Mouse (Mus musculus) left cerebral cortex, postnatal 25 days (tissue): Measurements from ENCODE around the gene Atp11a. TPM values are rescaled to one million over a fixed set of nuclear protein-coding genes. Genes with fewer than 3 reads are reported as not detected.

ENCODE experiments used
- DNase-seq, 2 experiments: peaks; one replicate each; pipeline ENCODE4 v3.0.0; 2022; ENCODE audit warnings: low spot score in 2 of 2, mixed read lengths in 1 of 2
- intact Hi-C: fragments of 180-260 bp; cut with DNase I; formaldehyde crosslinking; loops from one replicate; pipeline ENCODE4 v1.15.1; 2025
- total RNA-seq, 2 experiments: library from RNA; stranded (reverse); gene quantifications; 2 replicates each; pipeline ENCODE4 v1.2.3; 2021

Atp11a gene
- total RNA-seq, 2 experiments from 2014 or later: 46.3 to 55.0 TPM

GRCm38 (mm10) chr8:12803121-12803520 lies 46.3 kb downstream of the Atp11a start:
- DNase-seq: peak in 1 of 2 experiments; percentile 19
- intact Hi-C loops: loop anchor here (5.0 kb wide), 1 partner anchor 131 kb away; the partner anchor contains the start of gene Tubgcp3

DNA sequence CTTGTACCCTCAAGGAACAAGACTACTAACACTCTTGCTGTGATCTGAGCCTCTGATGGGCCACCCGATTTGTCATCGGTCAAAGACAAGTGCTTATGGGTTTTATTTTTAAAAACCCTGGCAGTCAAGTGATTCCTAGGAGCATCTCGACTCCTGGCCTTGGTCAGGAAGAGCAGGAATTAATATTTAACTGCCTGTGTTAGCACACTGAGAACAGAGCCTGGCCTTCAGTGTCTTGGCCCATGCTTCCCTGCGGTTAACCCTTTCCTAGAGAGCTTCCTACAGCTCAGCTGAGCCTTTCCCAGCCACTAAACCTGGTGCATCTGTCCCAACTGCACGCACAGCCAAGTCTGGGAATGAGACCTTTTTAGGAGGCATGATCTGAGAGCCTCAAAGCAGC lies 48.1 kb downstream of the Atp11a start:
- intact Hi-C loops: loop anchor here (5.0 kb wide), 1 partner anchor 133 kb away; the partner anchor contains the start of gene Tubgcp3
- DNase-seq: no peak

DNA sequence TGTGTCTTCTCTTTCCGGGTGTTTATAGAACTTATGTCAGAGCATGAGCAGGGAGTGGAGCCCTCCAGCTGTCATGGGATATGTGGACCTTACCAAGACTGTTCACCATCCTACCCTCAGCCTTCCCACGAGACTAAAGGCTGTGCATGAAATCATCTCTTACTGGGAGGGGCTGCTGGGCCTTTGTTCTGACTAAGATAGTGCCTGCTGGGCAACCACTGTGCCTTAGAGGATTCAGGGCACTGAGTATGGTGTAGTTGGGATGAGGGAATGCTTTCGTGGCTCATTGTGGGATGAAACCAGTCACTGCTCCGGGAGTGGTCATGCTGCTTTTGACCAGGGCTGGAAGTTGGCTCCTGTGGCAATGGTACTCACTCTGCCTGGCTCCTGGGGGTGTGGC lies 48.8 kb downstream of the Atp11a start:
- intact Hi-C loops: no loop called here
- no peak for DNase-seq

GRCm38 (mm10) chr8:12808018-12808417 lies 51.2 kb downstream of the Atp11a start:
- DNase-seq: no peak
- intact Hi-C loops: no loop called here

DNA sequence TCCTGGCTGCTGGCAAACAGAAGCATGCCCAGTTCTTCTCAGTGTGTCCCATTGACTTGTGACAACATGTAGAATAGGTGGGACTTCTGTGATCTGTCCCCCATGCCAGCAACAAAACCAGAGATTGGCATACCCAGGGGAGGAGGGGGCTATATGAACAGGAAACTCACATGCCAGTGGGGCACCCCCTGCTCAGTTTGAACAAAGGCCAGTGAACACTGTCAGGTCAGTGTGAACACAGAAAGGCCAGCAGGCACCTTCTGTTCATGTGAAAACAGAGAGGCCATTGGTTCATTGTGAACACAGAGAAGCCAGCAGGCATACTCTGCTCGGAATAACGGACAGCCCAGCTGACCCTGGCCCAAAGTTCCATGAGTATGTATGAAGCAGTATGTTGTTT lies 52.7 kb downstream of the Atp11a start:
- DNase-seq: no peak
- intact Hi-C loops: no loop called here

GRCm38 (mm10) chr8:12811231-12811630 lies 54.4 kb downstream of the Atp11a start:
- DNase-seq: no peak

GRCm38 (mm10) chr8:12816412-12816811 lies 59.6 kb downstream of the Atp11a start:
- DNase-seq: no peak
- intact Hi-C loops: no loop called here

More at GRCm38 (mm10) chr8:12811231-12811630, 54.4 kb downstream of the Atp11a start:
- intact Hi-C loops: loop anchor here (5.0 kb wide), 1 partner anchor 134 kb away; no protein-coding TSS in a partner anchor

- DNase-seq: no peak
- intact Hi-C loops: no loop called here
Measured at GRCm38 (mm10) chr8:12822892-12823291, 66.1 kb downstream of the Atp11a start.

GRCm38 (mm10) chr8:12824562-12824961 lies 67.7 kb downstream of the Atp11a start:
- no peak for DNase-seq
- intact Hi-C loops: no loop called here

DNA sequence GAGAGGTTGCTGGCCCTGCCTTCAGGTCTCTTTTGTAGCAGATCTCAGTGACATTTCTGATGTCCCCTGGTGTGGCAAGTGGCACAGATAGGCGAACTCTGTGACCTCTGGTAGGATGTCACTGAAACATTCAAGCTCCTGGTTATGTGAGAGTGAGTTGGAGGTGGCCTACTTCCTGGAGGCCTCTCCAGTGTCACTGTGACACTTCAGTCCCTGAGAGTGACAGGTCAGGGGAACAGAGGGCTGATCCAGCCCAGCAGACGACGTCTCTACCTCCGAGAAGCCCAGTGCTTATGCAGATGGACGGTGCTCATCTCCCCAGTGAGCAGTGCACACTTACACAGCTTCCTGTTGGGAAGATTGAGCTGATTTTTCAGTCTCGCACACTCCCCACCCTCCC lies 68.4 kb downstream of the Atp11a start:
- intact Hi-C loops: no loop called here
- DNase-seq: no peak

DNA sequence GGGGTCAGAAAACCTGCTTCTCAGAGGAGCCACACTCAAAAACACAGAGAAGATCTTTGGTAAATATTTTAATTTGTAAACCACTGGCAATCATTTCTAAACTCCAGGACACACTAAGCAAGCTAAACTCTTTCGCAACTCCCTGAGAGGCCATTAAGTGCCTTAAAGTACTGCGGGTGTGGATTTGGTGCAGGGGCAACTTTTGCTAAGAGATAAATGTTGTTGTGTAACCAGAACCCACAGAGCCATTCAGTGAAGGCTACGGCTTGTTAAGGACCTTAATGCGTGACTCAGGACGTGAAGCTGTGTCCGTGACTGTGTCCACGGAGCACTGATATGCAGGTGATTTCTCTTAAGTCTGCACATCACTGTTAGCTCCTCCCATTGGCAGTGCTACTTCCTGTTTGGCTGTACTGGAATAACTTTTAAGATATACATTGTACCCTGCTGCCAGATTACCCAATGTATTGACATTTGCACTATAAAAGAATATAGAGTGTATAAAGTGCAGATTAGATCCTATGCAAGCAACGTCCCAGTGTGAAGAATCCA lies 68.9 kb downstream of the Atp11a start:
- intact Hi-C loops: no loop called here
- DNase-seq: no peak

- intact Hi-C loops: no loop called here
- no peak for DNase-seq
Measured at GRCm38 (mm10) chr8:12827124-12827523, 70.3 kb downstream of the Atp11a start.

- DNase-seq: no peak
- intact Hi-C loops: no loop called here
Measured at GRCm38 (mm10) chr8:12828298-12828697, 71.5 kb downstream of the Atp11a start.

DNA sequence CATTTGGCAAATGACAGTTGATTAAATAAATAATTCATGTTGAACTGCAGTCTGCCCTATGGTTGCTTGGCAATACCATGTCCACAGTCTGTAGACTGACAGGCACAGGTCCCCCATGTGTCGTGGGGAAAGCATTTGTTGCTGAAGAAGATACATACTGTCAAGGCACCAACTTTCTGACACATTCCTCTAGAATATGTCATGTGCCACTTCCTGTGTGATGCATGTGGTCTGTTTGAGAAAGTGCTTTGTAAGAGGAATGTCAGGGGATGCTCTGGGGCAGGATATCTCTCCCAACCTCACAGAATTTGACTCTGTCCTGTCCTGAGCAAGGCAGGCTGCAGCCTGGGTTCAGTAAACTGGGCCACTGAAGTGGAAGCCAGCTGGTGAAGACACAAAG lies 72.6 kb downstream of the Atp11a start:
- intact Hi-C loops: no loop called here
- DNase-seq: no peak

DNA sequence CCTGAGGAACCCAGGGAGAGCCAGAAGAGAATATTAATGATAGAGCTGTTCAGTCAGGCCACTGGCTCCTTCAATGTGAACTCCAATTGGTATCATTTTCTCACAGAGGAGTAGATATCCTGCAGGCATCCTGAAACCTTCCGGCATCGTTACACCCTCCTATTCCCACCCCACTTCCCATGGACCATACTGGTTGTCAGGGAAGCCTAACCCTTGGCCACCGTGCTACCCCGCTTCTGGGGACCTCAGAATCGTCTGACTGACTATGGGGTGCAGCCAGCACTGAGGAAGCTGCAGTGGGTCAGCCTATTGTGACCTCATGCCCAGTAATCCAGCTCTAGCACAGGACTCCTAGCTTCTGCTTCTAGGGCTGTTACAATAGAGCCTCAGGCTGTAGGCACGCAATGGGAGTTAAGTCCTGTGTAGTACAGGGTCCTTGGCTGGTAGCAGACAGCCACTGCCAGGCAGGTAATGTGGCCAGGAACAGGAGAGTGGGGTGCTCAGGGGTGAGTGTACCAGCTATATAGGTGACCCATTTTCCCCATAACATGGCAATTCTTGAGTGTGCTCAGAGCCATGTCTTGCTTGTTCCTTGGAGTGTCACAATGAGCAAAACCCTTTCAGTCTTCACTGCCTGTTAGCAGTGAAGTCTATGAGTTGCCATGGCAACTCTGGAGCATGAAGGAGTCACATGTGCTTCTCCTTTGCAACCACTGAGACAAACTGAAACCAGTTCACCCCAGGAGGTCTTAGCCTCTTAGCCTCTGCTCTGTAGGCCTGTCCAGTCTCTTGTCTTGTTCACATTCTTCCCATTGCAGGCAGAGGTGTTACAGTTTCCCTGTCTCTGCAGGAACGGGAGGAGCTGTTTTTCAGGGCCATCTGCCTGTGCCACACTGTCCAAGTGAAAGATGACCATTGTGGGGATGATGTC lies 75.1 kb downstream of the Atp11a start:
- DNase-seq: peak; percentile 13 to 25

GRCm38 (mm10) chr8:12833616-12834015 lies 76.8 kb downstream of the Atp11a start:
- DNase-seq: no peak

More for the DNA sequence above, 75.1 kb downstream of the Atp11a start:
- intact Hi-C loops: no loop called here

DNA sequence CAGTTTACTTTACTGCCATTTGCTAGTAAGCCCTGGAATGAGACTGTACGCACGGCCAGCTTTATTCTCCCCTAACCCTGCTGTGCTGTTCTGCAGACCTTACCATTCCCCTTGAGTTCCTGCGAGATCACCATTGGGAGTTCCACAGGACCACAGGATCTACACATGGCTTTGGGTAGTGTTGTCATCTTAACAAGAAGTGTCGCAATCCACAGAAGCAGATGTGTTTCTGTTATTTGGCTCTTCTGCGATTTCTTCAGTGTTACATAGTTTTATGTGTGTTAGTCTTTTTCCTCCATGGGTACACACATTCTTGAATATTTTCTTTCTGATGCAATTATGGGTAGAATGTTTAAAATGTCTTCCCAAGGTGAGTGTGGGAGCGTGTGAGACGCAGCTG lies 84.0 kb downstream of the Atp11a start:
- DNase-seq: no peak
- intact Hi-C loops: no loop called here

More at GRCm38 (mm10) chr8:12833616-12834015, 76.8 kb downstream of the Atp11a start:
- intact Hi-C loops: no loop called here

DNA sequence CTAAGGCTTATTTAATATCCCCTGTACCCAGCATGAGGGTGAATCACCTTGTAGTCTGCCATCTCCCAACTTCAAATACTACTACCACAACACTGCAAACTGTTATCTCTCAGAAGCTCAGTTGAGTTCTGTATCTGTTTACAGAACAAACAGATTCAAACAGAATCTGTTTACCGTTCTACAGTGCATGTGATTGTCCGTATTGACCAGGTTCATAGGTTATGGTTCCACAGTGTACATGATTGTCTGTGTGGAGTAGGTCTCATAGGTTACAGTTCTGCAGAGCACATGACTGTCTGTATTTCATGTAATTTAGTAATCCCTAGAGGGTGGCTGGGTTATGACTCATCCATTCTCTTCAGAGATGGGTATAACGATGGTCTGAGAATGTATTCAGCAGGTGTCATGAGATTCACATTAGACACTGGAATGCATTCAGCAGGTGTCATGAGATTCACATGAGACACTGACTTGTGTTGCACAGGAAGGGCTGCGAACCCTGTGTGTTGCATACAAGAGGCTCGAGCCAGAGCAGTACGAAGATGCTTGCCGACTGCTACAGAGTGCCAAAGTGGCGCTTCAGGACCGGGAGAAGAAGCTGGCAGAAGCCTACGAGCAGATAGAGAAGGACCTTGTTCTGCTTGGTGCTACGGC lies 85.7 kb downstream of the Atp11a start:
- no peak for DNase-seq
- intact Hi-C loops: no loop called here

DNA sequence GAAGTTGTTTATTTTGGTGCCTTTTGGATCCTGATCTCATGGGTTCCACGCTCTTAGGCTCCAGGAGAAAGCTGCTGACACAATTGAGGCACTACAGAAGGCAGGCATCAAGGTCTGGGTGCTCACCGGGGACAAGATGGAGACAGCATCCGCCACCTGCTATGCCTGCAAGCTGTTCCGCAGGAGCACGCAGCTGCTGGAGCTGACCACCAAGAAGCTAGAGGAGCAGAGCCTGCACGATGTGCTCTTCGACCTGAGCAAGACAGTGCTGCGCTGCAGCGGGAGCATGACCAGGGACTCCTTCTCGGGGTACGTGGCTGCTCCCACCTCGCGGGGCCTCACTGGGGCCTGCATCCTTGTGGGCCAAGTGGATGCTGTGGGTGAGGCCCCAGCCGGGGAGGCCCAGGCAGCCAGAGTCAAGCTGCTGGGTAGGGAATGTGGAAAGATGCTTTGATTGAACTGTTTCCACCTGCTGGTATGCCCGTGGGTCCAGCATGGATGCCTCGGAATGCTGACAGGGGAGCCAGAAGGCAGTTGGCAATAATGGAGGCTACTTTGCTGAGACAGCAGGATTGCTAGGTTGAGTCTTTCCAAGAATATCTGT lies 87.6 kb downstream of the Atp11a start:
- intact Hi-C loops: no loop called here
- DNase-seq: no peak

DNA sequence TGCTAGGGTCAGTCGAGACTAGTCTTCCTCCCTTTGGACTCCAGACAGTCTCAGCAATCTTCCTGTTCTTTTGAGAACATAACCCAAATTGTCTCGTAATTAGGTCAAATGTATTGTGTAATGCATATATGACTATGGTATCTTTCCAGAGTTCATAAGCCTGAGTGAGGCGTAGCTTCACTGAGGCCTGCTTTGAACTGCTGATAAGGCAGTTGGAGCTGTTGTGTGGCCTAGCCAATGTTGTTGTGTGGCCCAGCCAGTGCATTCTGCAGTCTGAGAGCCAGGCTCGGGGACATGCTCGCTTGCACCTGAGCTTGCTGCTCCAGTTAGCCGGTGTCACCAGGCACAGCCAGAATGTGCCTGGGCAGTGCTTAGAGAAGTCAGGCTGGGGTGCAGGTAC lies 89.6 kb downstream of the Atp11a start:
- intact Hi-C loops: no loop called here
- no peak for DNase-seq
